Mouse (Mus musculus) regulatory T cell (primary cell): ENCODE measurements at regions not wholly inside any gene's neighbourhood (a gene's known extent, or its start where the extent isn't known, plus 50 kb on each side); places are given as distances from the start of the nearest gene placed in this dataset.

Experiments used
- in situ Hi-C: fragments of 300-600 bp; cut with MboI, MseI; formaldehyde crosslinking; loops from one replicate; pipeline ENCODE4 v1.15.1; 2025; ENCODE audit warnings: high pct_unique_total_duplicates

- in situ Hi-C loops, result no loop called here
These were observed 399.6 kb upstream of the Kazn start for GRCm38 (mm10) chr4:142638733-142639339.

DNA sequence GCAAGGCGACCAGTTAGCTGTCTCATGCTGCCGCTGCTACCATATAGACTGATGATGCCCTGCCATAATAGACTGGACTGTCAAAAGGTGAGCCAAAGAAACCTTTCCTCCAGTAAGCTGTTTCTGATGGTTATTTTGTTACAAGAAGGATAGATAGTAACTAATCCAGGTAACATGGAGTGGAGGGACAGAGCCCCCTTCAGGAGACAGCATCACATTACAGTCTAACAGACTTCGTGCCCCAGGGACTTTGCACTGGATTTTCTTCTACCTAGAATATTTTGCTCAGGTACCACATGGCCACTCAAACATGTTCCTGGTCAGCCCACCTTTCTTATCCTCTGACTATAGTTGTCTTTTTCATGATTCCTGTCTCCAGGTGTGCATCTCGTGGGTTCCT, 398.9 kb upstream of the Kazn start:
- in situ Hi-C loops, result no loop called here

GRCm38 (mm10) chr4:142634398-142634797, 395.2 kb upstream of the Kazn start:
- in situ Hi-C loops, result no loop called here

DNA sequence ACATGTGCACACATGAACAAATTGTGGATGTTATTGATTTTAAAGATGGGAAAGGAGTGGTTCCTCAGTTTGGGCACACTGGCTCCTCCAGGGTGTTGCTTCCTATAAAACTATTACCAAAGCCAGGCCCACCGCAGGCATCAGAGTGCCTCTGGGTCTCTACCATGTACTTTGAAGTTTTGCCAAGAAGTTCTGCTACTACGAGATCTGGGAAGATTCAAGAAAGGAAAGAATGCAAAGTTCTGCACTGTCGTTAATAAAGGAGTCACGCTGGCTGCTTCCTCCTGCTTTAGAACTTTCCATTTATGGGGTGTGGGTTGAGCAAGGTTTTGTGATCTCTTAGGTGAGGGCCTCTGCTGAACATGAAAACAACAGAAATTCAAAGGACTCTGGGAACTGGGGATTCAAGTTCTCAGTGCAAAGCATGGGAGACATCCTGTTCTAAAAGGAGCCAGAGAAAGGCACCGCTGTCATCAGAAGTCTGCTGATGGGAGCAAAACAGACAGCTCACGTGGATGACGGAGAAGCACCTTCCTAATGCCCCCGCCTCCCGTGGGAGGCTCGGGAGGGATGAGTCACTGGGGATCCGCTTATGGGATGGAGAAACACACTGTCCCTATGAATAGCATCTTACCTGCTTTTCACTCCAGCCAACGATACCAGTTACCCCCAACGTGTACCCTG, 394.6 kb upstream of the Kazn start:
- in situ Hi-C loops, result no loop called here

- in situ Hi-C loops, result no loop called here
These were observed 387.4 kb upstream of the Kazn start for GRCm38 (mm10) chr4:142626503-142627194.

DNA sequence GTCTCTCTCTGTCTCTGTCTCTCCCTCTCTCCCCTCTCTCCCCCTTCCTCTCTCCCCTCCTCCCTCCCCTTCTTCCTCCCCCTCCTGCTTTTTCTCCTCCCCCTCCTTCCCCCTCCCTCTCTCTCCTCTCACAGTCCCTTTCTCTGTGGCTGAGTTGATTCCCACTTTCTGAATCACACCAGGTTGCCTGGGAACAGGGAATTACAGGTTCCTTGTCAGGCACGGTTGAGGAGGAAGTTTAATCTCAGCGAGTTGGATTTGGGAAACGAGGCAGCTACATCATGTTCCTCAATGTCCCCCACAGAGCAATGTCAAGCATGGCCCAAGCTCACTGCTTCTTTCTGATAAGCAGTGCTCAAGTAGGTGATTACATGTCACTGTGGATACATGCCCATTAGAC, 386.3 kb upstream of the Kazn start:
- in situ Hi-C loops, result no loop called here

DNA sequence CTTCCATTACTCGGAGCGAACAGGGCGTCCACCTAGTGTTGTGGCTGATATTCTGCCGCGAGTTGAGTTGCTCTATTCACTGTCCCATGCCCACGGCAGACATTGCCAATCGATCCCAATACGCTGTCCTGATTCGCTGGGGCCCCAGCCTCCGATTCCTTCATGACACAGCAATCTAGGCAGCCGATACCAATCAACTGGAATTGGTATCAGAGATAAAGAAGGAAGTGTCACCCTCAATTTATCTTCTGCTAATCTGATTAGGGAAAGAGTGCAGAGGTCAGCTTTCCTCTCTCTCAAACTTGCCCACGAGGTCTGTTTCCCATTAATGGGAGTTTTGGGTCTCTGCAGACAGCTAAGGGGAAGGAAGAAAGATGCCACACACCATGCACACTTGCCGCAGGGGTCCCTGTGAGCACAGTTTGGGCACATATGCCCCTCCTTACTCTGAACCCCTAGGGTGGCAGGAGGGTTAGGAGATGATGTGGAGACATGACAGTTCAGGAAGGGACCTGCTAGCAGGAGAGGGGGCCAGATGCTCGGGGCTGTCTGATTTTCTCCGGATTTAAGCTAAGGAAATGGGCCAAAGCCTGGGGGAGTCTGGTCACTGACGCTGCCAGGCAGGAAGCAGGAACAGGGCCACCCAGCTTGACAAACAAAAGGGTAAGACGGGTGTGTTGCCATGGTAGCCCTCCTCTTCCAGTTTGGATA, 383.1 kb upstream of the Kazn start:
- in situ Hi-C loops, result no loop called here

DNA sequence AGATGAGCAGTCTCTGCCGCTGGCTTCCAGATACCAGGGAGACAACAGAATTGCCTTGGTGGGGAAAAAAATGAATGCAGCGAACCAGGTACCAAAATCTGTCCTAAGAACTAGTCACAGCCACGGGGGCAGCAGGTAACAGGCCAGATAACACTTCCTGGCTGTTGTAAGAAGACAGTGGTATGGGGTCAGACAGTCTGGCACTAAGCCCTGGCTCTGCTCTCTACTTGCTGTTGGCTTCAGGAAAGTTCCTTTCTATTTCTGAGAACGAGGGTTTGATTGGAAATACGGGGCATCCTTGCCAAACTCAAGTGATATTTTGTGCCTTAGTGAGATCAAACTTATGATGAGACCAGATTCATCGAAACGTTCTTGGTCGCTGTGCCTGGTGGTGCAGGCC, 380.2 kb upstream of the Kazn start:
- in situ Hi-C loops, result no loop called here

DNA sequence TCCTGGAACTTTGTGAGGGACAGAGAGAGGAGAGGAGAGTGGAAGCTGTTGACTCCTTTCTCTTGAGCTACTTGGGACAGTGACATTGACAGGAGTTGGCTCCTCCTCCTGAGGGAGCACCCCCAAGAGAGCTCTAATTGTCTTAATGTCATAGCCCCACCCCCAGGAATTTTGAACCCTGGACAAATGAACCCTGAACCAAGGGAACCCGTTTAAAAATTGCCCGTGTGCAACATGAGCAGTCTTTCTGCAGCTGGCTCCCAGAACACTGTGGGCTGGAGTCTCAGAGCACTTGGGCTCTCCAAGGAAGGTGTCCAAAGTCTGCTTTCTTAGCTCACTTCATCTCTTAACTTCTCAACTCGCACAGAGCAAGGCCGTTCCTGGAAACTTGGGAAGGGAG, 379.6 kb upstream of the Kazn start:
- in situ Hi-C loops, result no loop called here

DNA sequence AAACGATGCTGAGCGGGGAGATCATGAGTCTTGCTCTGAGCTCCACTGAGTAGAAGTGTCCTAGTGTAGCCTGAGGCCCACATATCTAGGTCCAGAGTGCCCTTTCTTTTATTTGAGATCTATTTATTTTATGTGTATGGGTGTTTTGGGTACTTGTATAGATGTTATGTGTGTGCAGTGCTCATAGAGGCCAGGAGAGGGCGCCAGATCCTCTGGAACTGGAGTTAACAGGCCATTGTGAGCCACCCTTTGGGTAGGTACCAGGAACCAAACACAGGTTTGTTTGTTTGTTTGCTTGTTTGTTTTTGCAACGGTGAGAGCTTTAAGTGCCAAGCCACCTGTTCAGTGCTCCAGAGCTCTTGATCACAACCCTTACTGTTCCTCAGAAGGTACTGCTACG, 378.5 kb upstream of the Kazn start:
- in situ Hi-C loops, result no loop called here

DNA sequence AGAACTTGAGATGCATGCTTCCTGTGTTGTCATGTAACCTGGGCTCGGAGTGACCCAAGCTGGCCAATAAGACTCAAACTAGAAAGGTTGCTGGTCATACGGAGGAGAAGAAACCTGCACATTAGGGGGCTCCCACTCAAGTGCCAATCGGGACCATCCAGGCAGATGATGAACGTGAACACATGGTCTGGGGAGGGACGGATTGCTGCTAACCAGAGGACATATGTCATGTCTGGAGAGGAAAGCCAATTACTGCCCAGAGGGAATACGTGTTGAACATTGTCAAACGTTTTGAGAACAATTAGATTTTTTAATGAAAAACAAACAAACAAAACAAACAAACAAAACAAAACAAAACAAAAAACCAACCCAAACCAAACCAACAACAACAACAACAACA, 377.7 kb upstream of the Kazn start:
- in situ Hi-C loops, result no loop called here

DNA sequence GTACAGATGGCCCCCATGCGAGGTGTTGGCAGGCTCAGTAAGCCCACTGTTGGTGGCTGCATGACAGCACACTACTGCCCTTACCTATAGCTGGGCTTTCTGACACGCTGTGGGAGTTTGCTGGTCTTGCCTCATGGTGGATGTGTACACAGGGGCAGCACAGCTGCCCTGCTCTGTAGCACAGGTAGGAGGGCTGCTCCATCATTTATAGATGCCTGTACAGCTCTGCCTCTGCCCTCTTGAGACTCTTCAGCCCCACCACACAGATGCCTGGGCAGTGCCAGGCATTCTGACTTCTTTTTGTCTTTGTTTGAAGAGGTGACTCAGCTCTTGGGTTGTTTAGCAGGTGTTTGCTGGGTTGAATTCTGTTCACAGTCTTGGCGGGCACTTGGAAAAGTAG, 365.9 kb upstream of the Kazn start:
- in situ Hi-C loops, result loop anchor here (10.0 kb wide), 1 partner anchor 570 kb away; no protein-coding TSS in a partner anchor

- in situ Hi-C loops, result no loop called here
These were observed 358.0 kb upstream of the Kazn start for GRCm38 (mm10) chr4:142597214-142597613.

- in situ Hi-C loops, result no loop called here
These were observed 350.0 kb upstream of the Kazn start for GRCm38 (mm10) chr4:142589084-142589741.

DNA sequence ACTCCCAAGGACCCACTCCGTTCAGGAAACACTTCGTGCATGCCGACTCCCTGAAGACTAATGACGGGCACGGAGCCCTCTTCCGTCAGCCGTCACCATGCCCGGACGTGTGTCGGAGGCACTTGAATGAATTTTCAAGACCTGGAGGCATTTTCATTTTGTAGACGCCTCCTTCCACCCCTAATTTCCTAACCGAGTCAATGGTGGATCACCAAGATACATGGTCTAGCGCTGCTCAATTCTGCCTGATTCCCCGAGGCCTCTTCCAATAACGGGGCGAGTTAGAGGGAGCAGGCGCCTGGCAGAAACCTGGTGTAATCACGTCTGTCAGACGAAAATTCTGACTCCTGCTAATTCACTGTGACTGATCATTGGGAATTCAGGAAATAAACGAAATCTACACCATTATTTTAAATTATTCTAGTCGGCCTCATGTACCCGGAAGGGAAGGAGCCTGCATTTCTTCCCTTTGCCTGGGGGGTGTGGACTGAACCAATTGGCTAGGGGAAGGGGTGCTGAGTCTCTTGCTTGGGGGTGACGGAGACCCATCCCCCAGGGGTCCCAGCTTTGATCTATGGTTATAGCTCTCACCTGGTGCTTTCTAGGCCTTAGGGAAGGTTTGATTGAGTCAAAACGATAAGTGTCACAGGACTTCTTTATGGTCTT, 349.4 kb upstream of the Kazn start:
- in situ Hi-C loops, result no loop called here

- in situ Hi-C loops, result no loop called here
These were observed 348.3 kb upstream of the Kazn start for GRCm38 (mm10) chr4:142587345-142588035.

DNA sequence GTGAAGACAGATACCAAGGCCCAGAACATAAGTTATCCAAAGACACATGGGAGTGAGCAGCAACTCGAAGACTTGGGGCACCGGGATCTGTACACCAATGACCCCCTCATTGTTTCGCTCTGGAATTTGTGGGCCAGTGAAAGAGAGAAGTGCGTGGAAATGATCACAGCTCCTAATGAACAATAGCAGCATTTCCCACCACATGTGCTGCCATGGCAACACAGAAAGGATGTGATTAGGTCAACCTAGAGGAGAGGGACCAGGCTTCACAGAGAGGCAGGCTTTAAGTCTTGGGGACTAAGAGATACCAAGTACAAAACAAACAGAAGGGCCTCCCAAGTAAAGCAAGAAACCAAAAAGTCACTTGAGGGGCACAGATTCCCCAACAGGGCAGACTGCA, 339.3 kb upstream of the Kazn start:
- in situ Hi-C loops, result no loop called here

- in situ Hi-C loops, result no loop called here
These were observed 338.3 kb upstream of the Kazn start for GRCm38 (mm10) chr4:142577519-142577918.

DNA sequence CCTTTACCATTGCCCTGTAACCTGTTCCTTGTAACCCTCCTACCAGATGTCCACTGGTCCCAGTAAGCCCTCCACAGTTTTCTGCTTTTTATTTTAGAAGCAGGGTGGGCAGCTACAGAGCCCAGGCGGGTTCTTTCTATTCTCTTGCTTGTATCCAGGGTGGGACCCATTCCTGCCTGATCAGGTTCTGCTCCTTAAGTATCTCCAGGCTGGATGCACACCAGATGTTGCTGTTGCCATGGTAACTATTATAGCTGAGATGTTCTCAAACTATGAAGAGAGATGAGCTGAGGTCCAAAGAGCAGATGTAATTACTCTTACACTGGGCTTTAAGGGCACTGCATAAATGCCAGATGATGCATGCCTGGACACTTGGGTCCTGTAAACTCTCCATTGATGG, 335.3 kb upstream of the Kazn start:
- in situ Hi-C loops, result no loop called here

- in situ Hi-C loops, result no loop called here
These were observed 331.5 kb upstream of the Kazn start for GRCm38 (mm10) chr4:142570712-142571111.

- in situ Hi-C loops, result no loop called here
These were observed 329.4 kb upstream of the Kazn start for GRCm38 (mm10) chr4:142568556-142568955.
